Mouse (Mus musculus) mouse embryonic stem cell (cell line): Measurements from ENCODE around the gene Atl3.

ENCODE experiments used
- in situ Hi-C, 2 experiments: fragments of 300-500 bp; cut with MboI; formaldehyde crosslinking; loops; 1 replicate in 1 of 2; 3 replicates in 1 of 2; pipeline ENCODE4 v1.14.3; 2019 to 2020; ENCODE audit warnings: low sequenced_read_pairs in 2 of 2, low pct_unique_long_range_greater_than_20kb in 1 of 2, mixed read lengths in 1 of 2; ENCODE audit not compliant: unreplicated experiment in 1 of 2

Atl3 gene

DNA sequence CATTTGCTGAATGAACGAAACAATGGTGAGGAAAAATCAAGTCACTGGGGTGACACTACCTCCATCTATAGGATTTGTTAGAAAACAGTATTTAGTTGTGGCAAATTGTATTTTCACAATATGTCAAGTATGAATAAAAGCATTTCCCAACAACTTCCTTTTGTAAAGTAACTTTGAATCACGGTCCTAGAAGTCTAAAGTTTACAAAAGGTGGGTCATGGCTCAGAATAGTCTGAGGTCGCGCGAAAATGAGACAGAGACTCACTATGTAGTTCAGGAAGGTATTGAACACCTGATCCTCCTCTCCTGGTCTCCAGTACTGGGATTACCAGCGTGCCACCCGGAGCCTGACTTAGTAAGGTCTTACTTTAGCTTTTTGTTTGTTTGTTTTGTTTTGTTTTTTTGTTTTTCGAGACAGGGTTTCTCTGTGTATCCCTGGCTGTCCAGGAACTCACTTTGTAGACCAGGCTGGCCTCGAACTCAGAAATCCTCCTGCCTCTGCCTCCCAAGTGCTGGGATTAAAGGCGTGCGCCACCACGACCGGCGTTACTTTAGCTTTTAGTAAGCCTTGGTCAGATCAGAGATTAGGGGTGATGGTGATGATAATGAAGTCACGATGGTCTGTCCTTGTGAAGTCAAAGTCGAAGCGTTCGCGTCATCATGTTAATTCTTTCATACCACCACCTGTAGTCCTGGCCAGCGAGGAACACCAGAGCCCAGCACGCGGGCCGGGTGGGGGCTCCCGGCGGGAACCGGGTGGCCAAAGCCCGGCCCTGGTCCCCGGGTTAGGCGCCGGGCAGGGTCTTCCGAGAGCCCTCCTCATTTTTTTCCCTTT lies at the start of gene Atl3:
Gene Atl3, plus strand, starts transcription at position 689 of the 835 bp plus-strand sequence.
- in situ Hi-C loops, result no loop called here

DNA sequence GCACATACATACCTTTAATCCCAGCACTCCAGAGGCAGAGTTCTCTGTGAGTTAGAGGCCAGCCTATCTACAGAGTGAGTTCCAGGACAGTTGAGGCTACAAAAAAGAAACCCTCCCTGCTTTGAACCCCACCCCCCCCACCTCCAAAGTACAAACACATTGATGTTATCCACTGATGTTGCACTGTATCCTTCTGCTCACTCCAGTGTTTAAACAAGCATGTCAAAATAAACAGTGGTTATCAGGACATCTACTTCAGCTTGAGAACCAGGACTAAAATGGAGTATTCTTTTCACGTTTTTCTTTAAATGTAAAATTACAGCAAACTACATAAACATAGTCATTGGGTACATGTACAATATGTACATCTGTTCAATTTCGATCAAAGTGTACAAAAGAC lies 48.7 kb upstream of the Atl3 start:
- in situ Hi-C loops, result no loop called here

DNA sequence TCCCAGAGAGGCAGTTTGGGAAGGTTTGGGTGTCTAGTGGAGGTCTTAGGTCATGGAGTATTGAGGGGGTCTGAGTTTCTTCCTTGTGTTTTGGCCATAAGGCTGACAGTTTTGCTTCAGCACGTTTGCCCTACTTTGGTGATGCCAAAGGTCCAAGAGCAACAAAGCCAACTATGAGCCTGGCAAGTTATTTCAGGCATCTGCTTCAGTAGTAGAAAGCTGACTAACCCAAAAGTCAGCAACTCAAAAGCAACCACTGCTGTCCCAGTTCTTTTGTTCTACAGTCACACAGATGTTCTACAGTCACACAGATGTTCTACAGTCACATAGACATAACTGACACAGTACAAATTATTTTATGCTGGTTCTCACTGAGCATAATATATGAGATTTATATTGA lies 48.2 kb upstream of the Atl3 start:
- in situ Hi-C loops, result no loop called here

DNA sequence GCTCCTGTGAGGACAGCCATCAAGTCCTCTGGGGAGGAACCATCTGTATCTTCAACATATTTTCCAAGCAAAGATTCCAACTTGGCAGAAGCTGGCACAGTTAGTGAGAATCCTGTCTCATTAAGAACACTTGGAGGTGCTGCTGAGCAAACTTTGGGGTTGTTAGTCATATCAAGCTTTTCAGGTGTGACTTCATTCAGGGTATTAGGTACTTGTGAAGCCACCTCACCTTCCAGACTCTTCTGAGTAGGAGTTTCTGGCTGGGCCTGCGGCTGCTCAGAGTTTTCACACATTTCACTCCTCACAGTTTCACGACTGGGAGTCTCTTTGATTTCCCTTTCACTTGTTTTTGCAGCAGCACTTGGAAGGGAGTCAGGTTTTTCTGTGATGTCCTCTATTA lies 37.0 kb upstream of the Atl3 start:
- in situ Hi-C loops, result no loop called here

DNA sequence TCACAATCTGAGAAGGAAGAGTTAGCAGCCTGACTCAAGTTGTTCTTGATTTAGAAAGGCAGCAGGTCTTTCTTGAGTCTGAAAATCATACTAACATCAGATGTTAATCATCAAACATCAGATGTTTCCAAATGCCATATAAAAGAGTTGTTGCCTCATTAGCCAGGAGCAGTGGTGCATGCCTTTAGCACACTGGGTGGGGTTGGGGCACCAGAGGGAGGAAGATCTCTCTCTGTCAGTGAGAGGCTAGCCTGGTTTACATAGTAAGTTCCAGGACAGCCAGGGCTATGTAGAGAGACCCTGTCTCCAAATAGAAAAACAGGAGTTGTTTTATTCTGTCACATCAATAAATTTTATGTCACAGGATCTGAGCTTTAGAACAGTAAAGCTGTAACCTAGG lies 34.9 kb upstream of the Atl3 start:
- in situ Hi-C loops, result no loop called here

- in situ Hi-C loops, result no loop called here
Observed at GRCm38 (mm10) chr19:7459370-7459769, 34.5 kb upstream of the Atl3 start.

- in situ Hi-C loops, result no loop called here
Observed at GRCm38 (mm10) chr19:7467915-7468314, 25.9 kb upstream of the Atl3 start.

- in situ Hi-C loops, result no loop called here
Observed at GRCm38 (mm10) chr19:7470643-7471042, 23.2 kb upstream of the Atl3 start.

GRCm38 (mm10) chr19:7479751-7480248 lies 14.0 kb upstream of the Atl3 start:
- in situ Hi-C loops, result no loop called here

DNA sequence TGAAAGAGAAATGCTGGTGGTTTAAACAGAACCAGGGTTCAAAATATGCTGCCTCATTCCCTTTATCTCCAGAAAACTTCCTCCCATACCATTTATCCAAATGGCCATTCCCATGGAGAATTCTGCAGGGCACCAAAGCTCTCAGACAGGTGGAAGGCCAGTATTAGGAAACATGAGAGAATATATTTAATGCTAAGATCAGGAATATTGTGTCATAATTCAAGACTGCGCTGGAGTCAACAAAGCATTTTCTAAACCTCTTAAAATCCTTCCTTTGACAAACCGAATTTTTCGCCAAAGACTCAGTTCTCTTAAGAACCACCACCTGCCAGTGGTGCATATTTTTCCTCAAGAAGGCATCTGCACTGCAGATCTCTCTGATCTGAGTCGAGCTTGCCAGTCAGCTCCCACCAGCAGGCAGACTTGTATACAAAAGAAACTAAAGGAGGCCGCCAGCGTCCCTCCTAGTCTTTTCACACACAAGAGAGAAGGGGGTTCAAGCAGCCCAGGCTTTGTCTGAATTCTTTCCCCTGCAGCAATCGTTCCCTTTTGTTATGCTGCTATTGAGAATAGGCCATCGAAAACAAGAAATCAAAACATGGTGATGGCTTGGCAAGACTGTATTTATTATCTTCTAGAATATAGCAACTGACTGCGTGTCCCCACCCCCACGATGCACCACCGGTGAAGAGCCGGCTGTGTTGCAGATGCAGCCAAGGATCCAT lies 12.1 kb upstream of the Atl3 start:
- in situ Hi-C loops, result no loop called here

DNA sequence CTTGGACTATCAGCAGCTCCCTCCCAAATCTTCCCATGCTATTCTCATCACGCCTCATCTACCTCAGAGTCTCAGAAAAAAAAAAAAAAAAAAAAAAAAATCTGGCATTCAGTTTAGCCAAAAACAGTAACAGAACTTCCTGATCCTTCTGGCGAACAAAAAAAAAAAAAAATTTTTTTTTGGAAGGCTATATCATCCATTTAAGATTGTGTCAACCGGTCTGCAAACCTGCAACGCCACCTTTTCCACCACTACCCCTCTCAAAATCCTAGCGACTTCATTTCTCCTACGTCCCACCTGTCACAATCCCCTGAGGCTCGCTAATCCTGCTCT lies 11.6 kb upstream of the Atl3 start:
- in situ Hi-C loops, result no loop called here

GRCm38 (mm10) chr19:7482599-7483511 lies 11.0 kb upstream of the Atl3 start, which contains the start of gene Rtn3:
Gene Rtn3, minus strand, starts transcription at chr19:7483281.
- in situ Hi-C loops, result no loop called here

DNA sequence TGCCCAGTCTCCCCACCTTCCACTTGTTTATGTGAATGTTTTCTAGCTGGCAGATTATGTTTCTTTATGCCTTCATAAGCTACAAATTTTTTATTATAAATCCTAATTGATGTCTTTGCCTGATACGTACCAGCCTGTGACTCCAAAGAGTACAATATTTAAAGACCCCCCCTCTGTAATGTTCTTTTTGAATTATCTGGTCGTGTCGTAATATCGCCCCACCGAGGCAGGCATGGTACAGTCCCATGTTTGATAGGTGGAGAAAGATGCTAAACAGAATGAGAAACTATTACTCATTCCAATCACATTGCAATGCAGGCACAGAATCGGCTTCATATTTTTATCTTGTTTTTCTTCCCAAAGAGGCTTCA lies 10.3 kb upstream of the Atl3 start:
- in situ Hi-C loops, result no loop called here

GRCm38 (mm10) chr19:7484076-7484475 lies 9.8 kb upstream of the Atl3 start:
- in situ Hi-C loops, result no loop called here

DNA sequence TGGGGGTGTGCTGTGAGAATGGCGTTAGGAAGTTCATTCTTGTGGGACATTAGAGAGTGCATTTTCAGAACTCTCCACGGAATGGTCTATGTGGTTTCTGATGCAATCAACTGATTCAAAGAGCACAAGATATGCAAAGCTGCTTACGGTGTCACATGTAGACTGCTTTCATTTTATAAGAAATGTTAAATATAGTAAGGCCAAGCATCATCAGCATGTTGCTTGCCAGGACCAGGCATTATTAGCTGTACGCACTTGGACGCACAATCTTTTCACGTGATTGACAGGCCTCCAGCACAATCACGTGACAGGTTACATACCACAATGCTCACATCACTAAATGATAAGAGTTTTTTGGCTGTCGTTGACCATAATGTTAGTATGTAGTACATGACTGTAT lies 6.2 kb upstream of the Atl3 start:
- in situ Hi-C loops, result no loop called here

- in situ Hi-C loops, result no loop called here
Observed at GRCm38 (mm10) chr19:7491960-7492359, 1.9 kb upstream of the Atl3 start.

DNA sequence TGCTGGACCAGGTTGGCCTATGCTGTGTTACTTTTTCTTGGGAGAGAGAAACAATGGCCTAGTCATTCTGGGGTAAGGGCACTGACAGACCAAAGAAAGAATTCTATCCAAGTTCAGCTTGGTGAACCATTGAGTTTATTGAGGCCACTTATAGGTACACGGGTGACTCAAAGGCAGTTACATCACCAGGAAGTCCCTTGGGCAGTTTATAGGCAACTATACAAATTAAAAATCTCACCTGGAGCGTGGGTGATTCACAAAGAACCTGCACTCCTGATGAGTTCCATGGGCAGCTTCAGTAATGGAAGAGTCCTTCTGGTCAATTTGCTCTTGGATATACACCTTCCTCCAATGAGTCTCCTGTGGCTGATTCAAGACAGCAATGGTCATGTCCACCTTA lies 1.2 kb upstream of the Atl3 start:
- in situ Hi-C loops, result no loop called here

- in situ Hi-C loops, result no loop called here
Observed at GRCm38 (mm10) chr19:7494187-7495015, 561 bp downstream of the Atl3 start.
